In genomic region chr6:99519052-99519451, GRCm38 (mm10) we compare ENCODE assay signal across 7 mouse cellular contexts. TPM values are rescaled to one million over a fixed set of nuclear protein-coding genes. Genes with fewer than 3 reads are reported as not detected.
A peak's percentile ranks its signal among the peaks of the same experiment; 100 is the strongest.
DNase-seq lines count a peak whose midpoint lies in the region; ATAC-seq and TF ChIP-seq lines count a peak whose summit lies in the region.

No protein-coding gene starts in this region.

- H3K4me3 ChIP-seq in midbrain, embryonic 10.5 days = peak overlapping the region; percentile 87
- no peak overlapping the region for H3K4me3 ChIP-seq in midbrain, embryonic 16.5 days (ENCODE audit: low read depth, low read length)
- H3K4me3 ChIP-seq in embryonic facial prominence, embryonic 15.5 days (replicated peaks) = peak overlapping the region; percentile 3; the same call in 1 of the 2 replicates
- H3K4me3 ChIP-seq in limb, embryonic 13.5 days = peak overlapping the region; percentile 83
- peak overlapping the region; percentile 97 for H3K4me3 ChIP-seq in stomach, postnatal 0 days (ENCODE audit: low read depth, low read length)

- no peaks in the 10 kb centered on the region for H3K27me3 ChIP-seq in midbrain, embryonic 10.5 days (ENCODE audit: low read depth, poor library complexity, severe bottlenecking)
- H3K27me3 ChIP-seq in midbrain, embryonic 16.5 days (ENCODE audit: control insufficient read depth, insufficient read depth, low read depth, low read length) = 0 out of 2 replicates have a peak, but pooled peaks cover 3% of the 10 kb centered on the region
- no peaks in the 10 kb centered on the region for H3K27me3 ChIP-seq in embryonic facial prominence, embryonic 15.5 days
- no peaks in the 10 kb centered on the region; the same call in 1 of the 2 replicates for H3K27me3 ChIP-seq in limb, embryonic 13.5 days
- no peaks in the 10 kb centered on the region for H3K27me3 ChIP-seq in stomach, postnatal 0 days (ENCODE audit: control insufficient read depth, insufficient read depth, low read length)

- no peak for ATAC-seq in midbrain, embryonic 16.5 days
- ATAC-seq in embryonic facial prominence, embryonic 15.5 days (ENCODE audit: insufficient number of reproducible peaks, low FRiP score, low TSS enrichment, low read depth) = no peak
- no peak for ATAC-seq in limb, embryonic 13.5 days (ENCODE audit: low FRiP score, low read depth)
- no peak for ATAC-seq in stomach, postnatal 0 days (ENCODE audit: low FRiP score, low TSS enrichment)
- no peak; the same call in 1 of the 2 replicates for ATAC-seq in megakaryocyte, adult 5-6 weeks (ENCODE audit: poor library complexity, severe bottlenecking)

- TF ChIP-seq EP300 in stomach, postnatal 0 days (optimal IDR thresholded peaks at IDR 0.05) = no peak

- peak; percentile 44 for DNase-seq in midbrain, embryonic 10.5 days (ENCODE audit: low spot score)
- no peak for DNase-seq in stomach, postnatal 0 days (ENCODE audit: low spot score)
- no peak for DNase-seq in urinary bladder, postnatal 25 days (ENCODE audit: low spot score)

- no peak for TF ChIP-seq CTCF in stomach, postnatal 0 days (IDR thresholded peaks at IDR 0.05; ENCODE audit: low read depth)

- 0 out of 2 replicates have a peak overlapping the region, but pooled peaks have one; percentile 49 for H3K27ac ChIP-seq in midbrain, embryonic 10.5 days (replicated peaks)
- H3K27ac ChIP-seq in midbrain, embryonic 16.5 days (ENCODE audit: low read length) = no peak overlapping the region
- no peak overlapping the region for H3K27ac ChIP-seq in embryonic facial prominence, embryonic 15.5 days (replicated peaks)
- no peak overlapping the region for H3K27ac ChIP-seq in limb, embryonic 13.5 days
- H3K27ac ChIP-seq in stomach, postnatal 0 days (replicated peaks) = no peak overlapping the region

- WGBS in midbrain, embryonic 10.5 days = 3% methylated on average over 4 of the region's 4 CpGs
- WGBS in midbrain, embryonic 16.5 days = 23% methylated on average over 4 of the region's 4 CpGs
- 49% methylated on average over 4 of the region's 4 CpGs for WGBS in embryonic facial prominence, embryonic 15.5 days
- WGBS in limb, embryonic 13.5 days = 26% methylated on average over 4 of the region's 4 CpGs
- 38% methylated on average over 4 of the region's 4 CpGs for WGBS in stomach, postnatal 0 days

- H3K9me3 ChIP-seq in midbrain, embryonic 10.5 days (replicated peaks) = no peaks in the 10 kb centered on the region
- H3K9me3 ChIP-seq in midbrain, embryonic 16.5 days (replicated peaks; ENCODE audit: control insufficient read depth, low read length, poor library complexity, severe bottlenecking) = no peaks in the 10 kb centered on the region
- H3K9me3 ChIP-seq in embryonic facial prominence, embryonic 15.5 days (replicated peaks) = no peaks in the 10 kb centered on the region
- H3K9me3 ChIP-seq in limb, embryonic 13.5 days = no peaks in the 10 kb centered on the region
- no peaks in the 10 kb centered on the region for H3K9me3 ChIP-seq in stomach, postnatal 0 days (ENCODE audit: control insufficient read depth, low read length)

- H3K9ac ChIP-seq in midbrain, embryonic 16.5 days (ENCODE audit: low read depth, low read length) = no peak overlapping the region
- no peak overlapping the region for H3K9ac ChIP-seq in embryonic facial prominence, embryonic 15.5 days
- peak overlapping the region; percentile 35; the same call in 1 of the 2 replicates for H3K9ac ChIP-seq in limb, embryonic 13.5 days
- H3K9ac ChIP-seq in stomach, postnatal 0 days (ENCODE audit: low read length) = no peak overlapping the region

- no peak overlapping the region for H3K4me2 ChIP-seq in midbrain, embryonic 16.5 days (ENCODE audit: low read length)
- peak overlapping the region; percentile 94 for H3K4me2 ChIP-seq in embryonic facial prominence, embryonic 15.5 days (replicated peaks)
- peak overlapping the region; percentile 91 for H3K4me2 ChIP-seq in limb, embryonic 13.5 days (replicated peaks)
- H3K4me2 ChIP-seq in stomach, postnatal 0 days (replicated peaks; ENCODE audit: low read depth) = peak overlapping the region; percentile 53

- H3K4me1 ChIP-seq in midbrain, embryonic 10.5 days = peaks cover 59% of the 10 kb centered on the region
- H3K4me1 ChIP-seq in midbrain, embryonic 16.5 days (ENCODE audit: control insufficient read depth, insufficient read depth, low read length) = peaks cover 7% of the 10 kb centered on the region
- H3K4me1 ChIP-seq in embryonic facial prominence, embryonic 15.5 days = peaks cover 15% of the 10 kb centered on the region; the same call in 1 of the 2 replicates
- H3K4me1 ChIP-seq in limb, embryonic 13.5 days = peaks cover 24% of the 10 kb centered on the region
- H3K4me1 ChIP-seq in stomach, postnatal 0 days (replicated peaks; ENCODE audit: control insufficient read depth, insufficient read depth) = no peaks in the 10 kb centered on the region

- peaks cover 3% of the 10 kb centered on the region; the same call in 1 of the 2 replicates for H3K36me3 ChIP-seq in midbrain, embryonic 10.5 days
- no peaks in the 10 kb centered on the region for H3K36me3 ChIP-seq in midbrain, embryonic 16.5 days (ENCODE audit: control insufficient read depth, insufficient read depth, low read length)
- no peaks in the 10 kb centered on the region for H3K36me3 ChIP-seq in embryonic facial prominence, embryonic 15.5 days
- no peaks in the 10 kb centered on the region for H3K36me3 ChIP-seq in limb, embryonic 13.5 days
- H3K36me3 ChIP-seq in stomach, postnatal 0 days (ENCODE audit: control insufficient read depth, insufficient read depth, low read length) = no peaks in the 10 kb centered on the region

RNA-seq across cellular contexts. Expression of gene Foxp1, which starts 3.5 kb away (rescaled TPM):
- polyA plus RNA-seq in midbrain, embryonic 10.5 days (2016; fragmentation: Nextera tagmentation; extraction: Ambion mirVana) = 63.7 and 75.4 TPM in 2 replicates
- polyA plus RNA-seq in midbrain, embryonic 16.5 days (2015; fragmentation: Nextera tagmentation; extraction: Ambion mirVana) = 77.8 and 79.8 TPM in 2 replicates
- polyA plus RNA-seq in embryonic facial prominence, embryonic 15.5 days (2015; fragmentation: Nextera tagmentation; extraction: Ambion mirVana) = 67.3 and 77.5 TPM in 2 replicates
- polyA plus RNA-seq in limb, embryonic 13.5 days (2015; fragmentation: Nextera tagmentation; extraction: Ambion mirVana) = 137 and 141 TPM in 2 replicates
- 68.9 and 74.5 TPM in 2 replicates for polyA plus RNA-seq in stomach, postnatal 0 days (2015; fragmentation: Nextera tagmentation; extraction: Ambion mirVana)
- total RNA-seq in megakaryocyte, adult 5-6 weeks (2015) = 85.2 and 92.7 TPM in 2 replicates
- 59.5 and 68.6 TPM in 2 replicates for total RNA-seq in megakaryocyte, adult 5-6 weeks (2017)
